Mouse (Mus musculus): ENCODE data around the gene Gm43518.

DNA sequence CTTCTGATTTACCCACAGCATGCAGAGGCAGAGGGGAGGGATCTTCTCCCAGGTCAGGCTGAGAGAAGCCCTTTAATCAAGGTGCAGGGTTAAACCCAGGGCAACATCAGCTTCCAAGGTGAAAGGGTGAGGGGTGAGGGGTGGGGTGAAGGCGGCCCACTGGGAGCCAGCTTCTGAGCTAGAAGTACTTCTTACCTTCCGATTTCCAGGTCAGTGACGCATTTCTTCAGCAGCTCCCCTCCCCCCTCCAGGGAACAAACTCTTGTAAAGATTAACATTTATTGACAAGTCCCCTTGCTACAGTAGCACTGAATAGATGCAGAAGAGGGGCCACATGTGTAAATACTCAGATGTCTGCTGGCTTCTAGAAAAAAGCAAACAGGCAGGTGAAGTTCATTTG is 50.0 kb downstream of the Gm43518 start:
- TF ChIP-seq CTCF (IDR thresholded peaks at IDR 0.05; ENCODE audit: low read depth): no peak
- TF ChIP-seq EP300 (optimal IDR thresholded peaks at IDR 0.05): no peak

All from stomach, postnatal 0 days (tissue).